Mouse (Mus musculus) hindbrain, postnatal 0 days (tissue): Measurements from ENCODE around the gene Gm6993. TPM values are rescaled to one million over a fixed set of nuclear protein-coding genes. Genes with fewer than 3 reads are reported as not detected.

ENCODE experiments used
- ATAC-seq: fragments of 200-750 bp; cut with Nextera tagmentation; 2 replicates; pipeline ENCODE4 v1.8.0; 2017; ENCODE audit warnings: mild to moderate bottlenecking, moderate TSS enrichment, moderate library complexity
- DNase-seq: peaks from one replicate; pipeline ENCODE4 v3.0.0-alpha.2; 2015; ENCODE audit warnings: low spot score
- H3K27ac ChIP-seq: fragments of 300-500 bp; sonication (generic); 2 replicates; pipeline ENCODE4 v1.5.1; 2014; ENCODE audit warnings: mild to moderate bottlenecking
- H3K27me3 ChIP-seq: fragments of 300-500 bp; sonication (generic); 2 replicates; pipeline ENCODE4 v1.6.1; 2014; ENCODE audit warnings: low read length, mixed read lengths; ENCODE audit not compliant: insufficient read depth
- H3K36me3 ChIP-seq: fragments of 300-500 bp; sonication (generic); 2 replicates; pipeline ENCODE4 v1.6.1; 2014; ENCODE audit warnings: low read length, mixed read lengths; ENCODE audit not compliant: insufficient read depth
- H3K4me1 ChIP-seq: fragments of 300-500 bp; sonication (generic); 2 replicates; pipeline ENCODE4 v1.6.1; 2014; ENCODE audit warnings: antibody characterized with exemption, low read length, mixed read lengths; ENCODE audit not compliant: insufficient read depth
- H3K4me2 ChIP-seq: fragments of 300-500 bp; sonication (generic); 2 replicates; pipeline ENCODE4 v1.6.1; 2014; ENCODE audit warnings: low read depth, mild to moderate bottlenecking, low read length, moderate library complexity, mixed read lengths
- H3K4me3 ChIP-seq: fragments of 300-500 bp; sonication (generic); 2 replicates; pipeline ENCODE4 v1.5.1; 2014; ENCODE audit warnings: low read length
- H3K9ac ChIP-seq: fragments of 300-500 bp; sonication (generic); replicated peaks from 2 replicates; pipeline ENCODE4 v1.6.1; 2014; ENCODE audit warnings: mild to moderate bottlenecking, low read length, moderate library complexity, mixed read lengths
- H3K9me3 ChIP-seq: fragments of 300-500 bp; sonication (generic); 2 replicates; pipeline ENCODE4 v1.6.1; 2016; ENCODE audit warnings: low read length, mixed read lengths
- CTCF ChIP-seq: IDR thresholded peaks from 2 replicates; pipeline ENCODE4 v1.5.1; 2016; ENCODE audit warnings: antibody characterized with exemption, control low read depth, low read depth
- WGBS: fragments of 180-500 bp; shearing (Covaris S2); extraction: QIAGEN DNeasy Blood & Tissue Kit; methylation state at CpG from one replicate; pipeline ENCODE4 v1.1.7; 2014; 5-methylcytosine and 5-hydroxymethylcytosine counted together
- polyA plus RNA-seq: library from polyadenylated mRNA; unstranded; fragments of >200 nt; fragmentation: Nextera tagmentation; extraction: Ambion mirVana; gene quantifications from 2 replicates; pipeline ENCODE4 v1.2.1, GENCODE M21; 2015
- total RNA-seq: library from RNA; depleted of rRNA; stranded (reverse); fragments of >200 nt; gene quantifications from 2 replicates; pipeline ENCODE4 v1.2.3, GENCODE M21; 2014

Gene Gm6993
- total and polyA plus RNA-seq, 2 experiments from 2014 or later: not detected

DNA sequence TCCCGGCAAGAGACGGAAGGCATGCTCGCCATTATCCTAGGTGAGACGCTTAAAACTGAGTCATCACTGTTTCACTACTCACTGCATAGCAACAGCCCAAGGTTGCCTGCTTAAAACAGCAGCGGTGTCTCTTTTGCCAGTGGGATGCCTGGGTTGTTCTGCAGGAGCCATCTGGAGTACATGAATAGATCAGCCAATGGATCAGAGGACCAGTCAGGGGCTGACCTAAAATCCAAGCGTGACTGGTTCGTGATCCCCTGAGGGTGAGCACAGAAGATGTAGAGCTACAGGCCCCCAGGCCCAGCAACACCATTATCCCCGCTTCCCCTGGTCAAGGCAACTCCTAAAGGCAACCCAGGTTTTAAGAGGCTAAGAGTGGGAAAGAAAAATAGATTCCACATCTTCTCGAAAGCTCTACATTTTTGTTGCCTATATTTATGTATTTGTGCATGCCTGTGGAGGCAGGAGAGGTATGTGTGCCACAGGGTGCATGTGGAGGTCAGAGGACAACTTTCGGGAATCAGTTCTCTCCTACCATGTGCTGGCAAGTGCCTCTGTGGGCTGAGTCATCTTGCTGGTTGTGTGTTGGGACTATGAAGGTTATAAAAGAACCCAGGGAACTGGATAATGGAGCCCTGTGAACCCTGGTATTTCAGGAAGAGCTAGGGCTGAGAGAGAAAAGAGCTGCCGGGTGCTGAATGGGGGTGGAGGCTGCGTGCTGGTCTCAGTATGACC, 3.5 kb upstream of the Gm6993 start:
- no peak overlapping the region for H3K9ac ChIP-seq
- DNase-seq (peak; percentile 25), ATAC-seq (peak; percentile 43; the same call in 1 of the 2 replicates)
- H3K27ac ChIP-seq: no peak overlapping the region
- no peaks in the 10 kb centered on the region for H3K27me3 ChIP-seq
- 48% methylated on average over 12 of the region's 12 CpGs for WGBS
- H3K9me3 ChIP-seq: no peaks in the 10 kb centered on the region
- H3K4me1 ChIP-seq: peaks cover 5% of the 10 kb centered on the region; the same call in 1 of the 2 replicates
- H3K4me2 ChIP-seq: no peak overlapping the region
- no peak overlapping the region for H3K4me3 ChIP-seq
- TF ChIP-seq CTCF: no peak
- no peaks in the 10 kb centered on the region for H3K36me3 ChIP-seq

DNA sequence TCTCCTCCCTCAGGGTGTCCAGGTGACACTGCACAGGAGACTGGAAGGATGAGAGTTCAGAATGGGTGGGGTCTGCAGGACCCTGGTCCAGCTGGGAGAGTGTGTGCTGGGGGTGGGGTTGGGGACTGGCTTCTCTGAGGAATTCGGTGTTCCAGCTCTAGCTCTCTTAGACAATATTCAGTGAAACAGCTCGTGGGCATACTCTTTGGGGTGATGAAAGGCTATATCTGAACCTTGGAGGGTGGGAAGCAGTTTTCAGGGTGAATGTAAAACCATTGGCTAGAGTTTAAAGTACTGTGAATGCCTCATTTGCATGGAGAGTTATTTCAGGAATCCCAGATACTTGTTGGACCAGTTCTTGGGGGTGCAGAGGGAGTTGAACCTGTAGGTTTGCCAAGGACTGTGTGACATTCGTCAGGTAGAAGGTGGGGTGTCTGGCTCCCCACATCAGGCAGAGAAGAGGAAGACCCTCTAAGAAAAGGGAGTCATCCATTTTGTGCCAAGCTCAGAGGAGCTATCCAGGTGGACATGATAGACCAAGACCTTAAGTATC, 1.5 kb upstream of the Gm6993 start:
- WGBS: 80% methylated on average over 3 of the region's 3 CpGs
- H3K9ac ChIP-seq: no peak overlapping the region
- TF ChIP-seq CTCF: no peak

DNA sequence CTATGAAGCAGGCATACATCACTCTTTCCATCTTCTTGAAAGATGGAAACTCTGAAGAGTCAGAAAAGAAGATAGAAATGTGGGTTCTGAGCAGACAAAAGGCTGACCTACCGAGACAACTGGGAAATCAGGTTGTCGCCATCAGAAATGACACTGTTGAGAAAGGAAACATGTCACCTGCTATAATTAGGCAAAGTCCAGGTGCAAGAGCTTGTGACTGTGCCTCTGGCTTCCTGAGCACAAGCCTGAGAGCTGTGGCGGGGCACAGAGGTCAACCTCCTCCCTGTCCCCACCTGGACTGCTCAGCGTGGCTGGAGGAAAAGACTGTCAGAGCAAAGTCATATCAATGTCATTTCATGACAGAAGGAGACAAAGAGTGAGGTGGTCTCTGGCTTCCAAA, 772 bp upstream of the Gm6993 start:
- Histone ChIP-seq H3K27ac (no peak overlapping the region), H3K27me3 (no peaks in the 10 kb centered on the region), H3K4me1 (peaks cover 5% of the 10 kb centered on the region; the same call in 1 of the 2 replicates), H3K9me3 (no peaks in the 10 kb centered on the region), H3K4me2 (no peak overlapping the region), H3K36me3 (no peaks in the 10 kb centered on the region), H3K4me3 (no peak overlapping the region), H3K9ac (no peak overlapping the region)
- TF ChIP-seq CTCF: no peak
- DNase-seq (no peak), ATAC-seq (no peak)
- 77% methylated on average over 4 of the region's 4 CpGs for WGBS

More for the DNA sequence above, 1.5 kb upstream of the Gm6993 start:
- Histone ChIP-seq H3K27ac (no peak overlapping the region), H3K9me3 (no peaks in the 10 kb centered on the region), H3K4me3 (no peak overlapping the region), H3K27me3 (no peaks in the 10 kb centered on the region), H3K4me2 (no peak overlapping the region), H3K4me1 (peaks cover 5% of the 10 kb centered on the region; the same call in 1 of the 2 replicates), H3K36me3 (no peaks in the 10 kb centered on the region)
- DNase-seq: no peak
- no peak for ATAC-seq

DNA sequence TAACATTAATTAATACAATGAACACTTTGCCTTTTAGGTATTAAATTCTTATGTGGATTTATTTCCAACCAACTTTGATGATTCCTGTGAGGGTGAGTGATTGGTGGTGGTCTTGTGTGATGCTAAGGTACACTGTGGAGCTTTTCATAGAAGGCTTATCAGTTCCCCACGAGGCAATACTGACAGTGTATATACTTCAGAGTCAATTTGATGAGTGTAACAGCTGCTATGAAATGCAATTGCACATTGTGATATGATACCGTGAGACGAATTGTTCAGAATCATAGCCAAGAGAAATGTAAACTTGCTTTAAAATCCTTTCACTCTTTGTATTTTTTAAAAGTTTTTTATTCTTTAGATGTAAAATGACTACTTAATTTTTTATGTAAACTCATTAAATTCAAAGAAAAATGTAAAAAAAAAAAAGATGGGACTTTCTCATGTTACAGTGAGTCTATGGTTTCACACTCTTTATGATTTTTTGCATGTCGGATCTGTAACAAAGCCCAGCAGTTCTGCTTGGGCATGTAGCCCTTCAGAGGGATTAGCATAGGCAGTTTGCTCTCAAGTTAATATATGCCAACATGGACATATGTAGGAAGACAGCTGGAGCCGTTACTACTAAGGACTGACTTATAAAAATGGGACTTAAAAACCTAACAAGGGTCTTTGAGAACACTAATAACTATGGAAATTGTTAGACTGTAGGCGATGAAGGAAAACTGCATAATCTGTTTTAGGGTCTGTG, 1.2 kb downstream of the Gm6993 start:
- 68% methylated on average over 6 of the region's 6 CpGs for WGBS
- Histone ChIP-seq H3K36me3 (no peaks in the 10 kb centered on the region), H3K4me2 (no peak overlapping the region), H3K9me3 (no peaks in the 10 kb centered on the region), H3K4me1 (peaks cover 3% of the 10 kb centered on the region; the same call in 1 of the 2 replicates), H3K27me3 (no peaks in the 10 kb centered on the region), H3K9ac (no peak overlapping the region), H3K27ac (no peak overlapping the region), H3K4me3 (no peak overlapping the region)
- no peak for ATAC-seq
- no peak for DNase-seq
- TF ChIP-seq CTCF: no peak

DNA sequence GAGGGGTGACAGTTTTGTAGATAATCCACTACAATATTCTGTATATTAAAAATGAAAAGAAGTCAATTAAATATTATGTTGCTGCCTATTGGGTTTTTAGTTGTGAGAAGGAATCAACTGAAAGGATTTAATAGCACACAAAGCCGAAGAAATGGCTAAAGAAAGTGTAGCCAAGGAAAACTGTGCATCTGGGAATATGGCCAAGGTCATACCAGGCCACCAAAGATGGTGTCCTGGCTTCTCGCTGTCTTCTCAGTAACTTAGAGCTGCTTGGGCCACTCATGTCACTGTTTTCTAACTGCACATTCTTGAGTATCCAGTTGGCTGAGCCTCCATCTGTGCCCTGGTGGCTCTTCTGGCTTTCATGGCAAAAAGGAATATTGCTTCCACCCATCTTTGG, 3.4 kb downstream of the Gm6993 start:
- 78% methylated on average over 2 of the region's 2 CpGs for WGBS
- no peak for ATAC-seq
- Histone ChIP-seq H3K27ac (no peak overlapping the region), H3K4me3 (no peak overlapping the region), H3K36me3 (no peaks in the 10 kb centered on the region), H3K27me3 (no peaks in the 10 kb centered on the region), H3K4me1 (no peaks in the 10 kb centered on the region), H3K4me2 (no peak overlapping the region), H3K9me3 (no peaks in the 10 kb centered on the region), H3K9ac (no peak overlapping the region)
- TF ChIP-seq CTCF: no peak
- DNase-seq: no peak

DNA sequence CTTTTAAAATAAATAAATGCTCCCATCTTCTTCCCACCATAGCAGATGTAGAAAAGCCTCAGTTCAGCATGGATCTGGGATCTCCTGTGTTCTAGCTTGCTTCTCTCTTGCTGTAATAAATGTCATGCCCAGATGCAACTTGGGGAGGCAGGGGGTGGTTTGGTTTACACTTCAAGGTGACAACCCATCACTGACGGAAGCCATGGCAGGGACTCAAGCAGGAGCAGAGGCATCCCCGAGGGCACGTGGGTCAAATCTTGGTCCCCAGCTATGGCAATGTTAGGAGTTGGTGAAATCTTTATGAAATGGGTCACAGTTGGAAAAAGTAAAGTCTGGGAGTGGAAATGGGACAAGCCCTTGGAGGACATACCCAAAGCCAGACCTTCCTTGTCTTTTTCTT, 4.1 kb downstream of the Gm6993 start:
- no peak for DNase-seq
- TF ChIP-seq CTCF: no peak
- Histone ChIP-seq H3K9me3 (no peaks in the 10 kb centered on the region), H3K27me3 (no peaks in the 10 kb centered on the region), H3K4me2 (no peak overlapping the region), H3K4me1 (no peaks in the 10 kb centered on the region), H3K36me3 (no peaks in the 10 kb centered on the region), H3K9ac (no peak overlapping the region), H3K4me3 (no peak overlapping the region), H3K27ac (no peak overlapping the region)
- WGBS: 89% methylated on average over 3 of the region's 3 CpGs
- ATAC-seq: no peak
